Mouse (Mus musculus) G1E (cell line): Measurements from ENCODE around the gene Col6a1.

Experiments
- CTCF ChIP-seq: IDR thresholded peaks from 2 replicates; pipeline ENCODE4 v1.5.1; 2012; ENCODE audit warnings: low read depth, low read length, inconsistent platforms, mixed read lengths
- GATA1 ChIP-seq: IDR thresholded peaks from 2 replicates; pipeline ENCODE4 v1.6.1; 2012; ENCODE audit warnings: borderline replicate concordance, low read length, inconsistent platforms, mixed read lengths
- POLR2AphosphoS5 ChIP-seq: IDR thresholded peaks from 2 replicates; pipeline ENCODE4 v1.6.1; 2012; ENCODE audit warnings: low read depth, low read length, inconsistent platforms; ENCODE audit not compliant: insufficient replicate concordance
- TAL1 ChIP-seq: conservative IDR thresholded peaks from 2 replicates; pipeline ENCODE4 v1.6.1; 2012; ENCODE audit warnings: low read depth, low read length, inconsistent platforms, mixed read lengths

- no peak for TF ChIP-seq CTCF
- no peak for TF ChIP-seq GATA1
- TF ChIP-seq TAL1, result no peak
- no peak for TF ChIP-seq POLR2AphosphoS5
Measured at GRCm38 (mm10) chr10:76704358-76704757, 21.6 kb downstream of the Col6a1 start.
